Mouse (Mus musculus) cerebellum, adult 2 months (tissue): ENCODE measurements at regions not wholly inside any gene's neighbourhood (a gene's known extent, or its start where the extent isn't known, plus 50 kb on each side); places are given as distances from the start of the nearest gene placed in this dataset.

Experiments used
- CTCF ChIP-seq: fragments of 200-500 bp; IDR thresholded peaks from 2 replicates; pipeline ENCODE4 v1.5.1; 2011; ENCODE audit warnings: low read depth, mild to moderate bottlenecking, control low read depth, low read length, moderate library complexity, borderline replicate concordance; ENCODE audit not compliant: insufficient read depth
- POLR2A ChIP-seq: fragments of 200-500 bp; IDR thresholded peaks from 2 replicates; pipeline ENCODE4 v1.6.1; 2011; ENCODE audit warnings: low read length, control low read depth, borderline replicate concordance; ENCODE audit not compliant: insufficient read depth

DNA sequence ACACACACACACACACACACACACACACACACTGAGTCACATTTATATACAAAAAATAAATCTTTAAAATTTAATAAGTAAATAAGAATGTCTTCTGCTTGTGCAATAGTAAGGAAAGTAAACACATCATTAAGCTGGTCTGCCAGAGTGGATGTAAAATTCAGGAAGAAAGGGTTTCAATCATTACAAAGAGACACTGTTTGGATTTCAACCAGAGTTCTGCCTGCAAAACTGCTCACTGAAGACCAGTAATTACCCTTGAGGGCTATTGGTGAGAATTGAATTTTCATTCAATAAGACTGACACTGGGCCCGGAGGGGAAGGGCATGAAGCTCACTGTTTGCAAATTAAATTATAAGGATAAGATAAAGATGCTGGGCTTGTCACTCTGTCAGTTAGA is 1682.5 kb downstream of the D3Ertd751e start:
- TF ChIP-seq CTCF (no peak), POLR2A (no peak)
